Mouse (Mus musculus) embryonic facial prominence, embryonic 14.5 days (tissue): ENCODE data around the gene Gm42669. TPM values are rescaled to one million over a fixed set of nuclear protein-coding genes. Genes with fewer than 3 reads are reported as not detected.

Experiments used
- ATAC-seq: fragments of 200-750 bp; cut with Nextera tagmentation; 2 replicates; pipeline ENCODE4 v1.8.0; 2017; ENCODE audit warnings: low read depth, moderate number of reproducible peaks, moderate TSS enrichment
- DNase-seq: peaks from one replicate; pipeline ENCODE4 v3.0.0-alpha.2; 2015; ENCODE audit warnings: low spot score
- H3K27ac ChIP-seq: fragments of 300-500 bp; sonication (generic); replicated peaks from 2 replicates; pipeline ENCODE4 v1.5.1; 2014; ENCODE audit warnings: low read depth, mild to moderate bottlenecking, low read length, moderate library complexity
- H3K27me3 ChIP-seq: fragments of 300-500 bp; sonication (generic); replicated peaks from 2 replicates; pipeline ENCODE4 v1.6.1; 2014; ENCODE audit warnings: low read length; ENCODE audit not compliant: control insufficient read depth, insufficient read depth
- H3K36me3 ChIP-seq: fragments of 300-500 bp; sonication (generic); 2 replicates; pipeline ENCODE4 v1.6.1; 2014; ENCODE audit warnings: low read length, mixed read lengths; ENCODE audit not compliant: control insufficient read depth, insufficient read depth
- H3K4me1 ChIP-seq: fragments of 300-500 bp; sonication (generic); 2 replicates; pipeline ENCODE4 v1.6.1; 2014; ENCODE audit warnings: antibody characterized with exemption, low read length; ENCODE audit not compliant: control insufficient read depth, insufficient read depth
- H3K4me2 ChIP-seq: fragments of 300-500 bp; sonication (generic); 2 replicates; pipeline ENCODE4 v1.6.1; 2014; ENCODE audit warnings: low read depth, mild to moderate bottlenecking, low read length, moderate library complexity, mixed read lengths
- H3K4me3 ChIP-seq: fragments of 300-500 bp; sonication (generic); 2 replicates; pipeline ENCODE4 v1.5.1; 2014; ENCODE audit warnings: low read depth, mild to moderate bottlenecking, low read length
- H3K9ac ChIP-seq: fragments of 300-500 bp; sonication (generic); 2 replicates; pipeline ENCODE4 v1.6.1; 2014; ENCODE audit warnings: low read depth, mild to moderate bottlenecking, low read length, moderate library complexity, mixed read lengths
- H3K9me3 ChIP-seq: fragments of 300-500 bp; sonication (generic); 2 replicates; pipeline ENCODE4 v1.6.1; 2016; ENCODE audit warnings: low read length; ENCODE audit not compliant: control insufficient read depth
- WGBS: fragments of 180-500 bp; shearing (Covaris S2); extraction: QIAGEN DNeasy Blood & Tissue Kit; methylation state at CpG from one replicate; pipeline ENCODE4 v1.1.7; 2014; 5-methylcytosine and 5-hydroxymethylcytosine counted together
- polyA plus RNA-seq: library from polyadenylated mRNA; unstranded; fragments of >200 nt; fragmentation: Nextera tagmentation; extraction: Ambion mirVana; gene quantifications from 2 replicates; pipeline ENCODE4 v1.2.1, GENCODE M21; 2014

The Gm42669 gene
- polyA plus RNA-seq: 0.28 and 0.32 TPM in 2 replicates

DNA sequence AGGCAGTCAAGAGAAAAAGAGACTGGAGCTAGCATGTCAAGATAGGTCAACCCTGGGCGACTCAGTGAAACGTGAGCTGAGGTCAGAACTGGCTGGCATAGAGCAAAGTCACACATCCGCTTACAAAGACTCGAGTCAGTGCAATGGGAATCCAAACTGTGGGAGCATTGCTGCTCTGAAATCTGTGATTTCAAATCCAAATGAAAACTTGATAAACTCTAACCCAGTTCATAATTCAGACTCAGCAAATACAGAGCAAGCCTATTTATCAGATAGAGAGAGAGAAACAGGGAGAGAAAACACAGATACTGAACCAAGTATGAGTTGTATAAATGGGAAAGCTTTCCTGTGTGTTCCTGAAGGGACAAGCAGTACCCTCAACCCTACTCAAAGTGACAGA lies at the start of gene Gm42669:
TSS of gene Gm42669 (plus strand) at position 301 of the 400 bp plus-strand sequence.
- no peak for DNase-seq
- Histone ChIP-seq H3K9me3 (no peaks in the 10 kb centered on the region), H3K36me3 (no peaks in the 10 kb centered on the region), H3K27me3 (no peaks in the 10 kb centered on the region), H3K27ac (no peak within 1 kb of the TSS), H3K9ac (no peak within 1 kb of the TSS), H3K4me1 (no peaks in the 10 kb centered on the region), H3K4me2 (no peak within 1 kb of the TSS), H3K4me3 (no peak within 1 kb of the TSS)
- ATAC-seq: no peak
- 70% methylated on average over 4 of the region's 4 CpGs for WGBS

DNA sequence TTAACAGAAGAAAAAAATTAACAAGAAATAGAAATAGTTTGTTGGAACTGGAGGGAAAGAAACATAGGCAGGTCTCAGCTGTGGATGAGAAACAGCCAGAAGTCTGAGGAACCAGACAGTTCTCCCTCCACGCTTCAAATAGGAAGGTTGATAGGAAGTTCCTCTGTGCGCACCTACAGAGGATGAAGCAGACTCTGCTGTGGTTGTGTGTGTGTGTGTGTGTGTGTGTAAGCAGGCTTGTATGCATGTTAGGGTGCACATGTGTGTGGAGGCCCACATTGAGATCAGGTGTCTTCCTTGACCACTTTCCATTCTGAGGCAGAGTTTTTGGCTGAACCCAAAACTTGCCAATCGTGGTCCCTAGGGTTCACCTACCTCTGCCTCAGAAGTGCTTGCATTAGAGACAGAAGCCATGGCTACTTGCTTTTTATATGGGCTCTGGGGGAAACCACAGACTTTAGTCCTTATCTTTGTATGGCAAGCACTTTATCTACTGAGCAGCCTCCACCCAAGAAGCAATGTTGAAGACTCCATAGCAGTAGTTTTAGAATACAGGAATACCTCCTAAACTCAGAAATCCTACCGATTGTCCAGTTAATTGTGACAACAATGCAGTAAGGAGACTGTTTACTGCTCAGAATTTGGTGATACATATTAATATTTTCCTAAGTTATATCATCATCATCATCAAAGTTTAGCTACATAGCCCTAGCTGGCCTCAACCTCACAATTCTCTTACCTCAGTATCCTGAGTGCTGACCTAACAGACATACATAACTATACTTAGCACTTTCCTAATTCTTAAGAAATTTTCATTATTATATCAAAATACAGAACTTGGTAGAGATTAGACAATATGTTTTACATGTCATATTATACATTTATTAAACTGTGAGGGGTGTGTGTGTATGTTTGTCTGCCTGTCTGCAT lies 45.0 kb upstream of the Gm42669 start:
- ATAC-seq (no peak), DNase-seq (no peak)
- no peak overlapping the region for H3K27ac ChIP-seq
- WGBS: 91% methylated on average over 4 of the region's 4 CpGs
- H3K4me3 ChIP-seq: no peak overlapping the region
- no peaks in the 10 kb centered on the region for H3K4me1 ChIP-seq
- H3K9ac ChIP-seq: no peak overlapping the region
- H3K27me3 ChIP-seq: no peaks in the 10 kb centered on the region
- no peaks in the 10 kb centered on the region for H3K9me3 ChIP-seq
- no peak overlapping the region for H3K4me2 ChIP-seq
- H3K36me3 ChIP-seq: no peaks in the 10 kb centered on the region

GRCm38 (mm10) chr5:107466501-107466900 lies 40.9 kb upstream of the Gm42669 start:
- 33% methylated on average over 5 of the region's 5 CpGs for WGBS
- peaks cover 10% of the 10 kb centered on the region; the same call in 1 of the 2 replicates for H3K36me3 ChIP-seq

DNA sequence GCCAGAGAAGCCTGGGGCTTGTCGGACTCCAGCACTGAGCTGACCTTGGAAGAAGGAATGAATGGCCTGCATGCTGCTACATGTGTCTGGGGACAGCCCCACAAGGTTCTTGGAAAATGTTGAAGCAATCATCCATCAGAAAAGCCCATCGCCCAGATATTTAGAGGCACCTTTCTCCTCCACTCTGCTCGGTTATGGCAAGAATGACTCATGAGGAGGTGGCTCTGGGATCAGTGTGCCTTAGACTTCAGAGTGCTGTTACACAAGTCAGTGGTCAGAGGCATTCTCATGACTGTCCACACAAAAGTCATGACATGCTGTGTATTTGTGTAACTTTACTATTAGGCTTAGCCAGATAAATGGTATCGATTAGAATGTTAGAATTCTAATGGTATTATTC lies 40.3 kb upstream of the Gm42669 start:
- no peak overlapping the region; the same call in 1 of the 2 replicates for H3K9ac ChIP-seq
- no peak overlapping the region for H3K4me2 ChIP-seq
- H3K27me3 ChIP-seq: no peaks in the 10 kb centered on the region
- no peaks in the 10 kb centered on the region for H3K4me1 ChIP-seq
- no peak for ATAC-seq
- WGBS: 63% methylated on average over 4 of the region's 4 CpGs
- H3K9me3 ChIP-seq: no peaks in the 10 kb centered on the region
- no peak overlapping the region for H3K27ac ChIP-seq
- DNase-seq: no peak
- peaks cover 11% of the 10 kb centered on the region; the same call in 1 of the 2 replicates for H3K36me3 ChIP-seq
- no peak overlapping the region for H3K4me3 ChIP-seq

More at GRCm38 (mm10) chr5:107466501-107466900, 40.9 kb upstream of the Gm42669 start:
- Histone ChIP-seq H3K9me3 (no peaks in the 10 kb centered on the region), H3K4me2 (no peak overlapping the region), H3K27me3 (no peaks in the 10 kb centered on the region), H3K4me1 (no peaks in the 10 kb centered on the region), H3K27ac (no peak overlapping the region), H3K4me3 (no peak overlapping the region), H3K9ac (no peak overlapping the region; the same call in 1 of the 2 replicates)
- ATAC-seq (peak; percentile 77; the same call in 1 of the 2 replicates), DNase-seq (peak; percentile 51)

DNA sequence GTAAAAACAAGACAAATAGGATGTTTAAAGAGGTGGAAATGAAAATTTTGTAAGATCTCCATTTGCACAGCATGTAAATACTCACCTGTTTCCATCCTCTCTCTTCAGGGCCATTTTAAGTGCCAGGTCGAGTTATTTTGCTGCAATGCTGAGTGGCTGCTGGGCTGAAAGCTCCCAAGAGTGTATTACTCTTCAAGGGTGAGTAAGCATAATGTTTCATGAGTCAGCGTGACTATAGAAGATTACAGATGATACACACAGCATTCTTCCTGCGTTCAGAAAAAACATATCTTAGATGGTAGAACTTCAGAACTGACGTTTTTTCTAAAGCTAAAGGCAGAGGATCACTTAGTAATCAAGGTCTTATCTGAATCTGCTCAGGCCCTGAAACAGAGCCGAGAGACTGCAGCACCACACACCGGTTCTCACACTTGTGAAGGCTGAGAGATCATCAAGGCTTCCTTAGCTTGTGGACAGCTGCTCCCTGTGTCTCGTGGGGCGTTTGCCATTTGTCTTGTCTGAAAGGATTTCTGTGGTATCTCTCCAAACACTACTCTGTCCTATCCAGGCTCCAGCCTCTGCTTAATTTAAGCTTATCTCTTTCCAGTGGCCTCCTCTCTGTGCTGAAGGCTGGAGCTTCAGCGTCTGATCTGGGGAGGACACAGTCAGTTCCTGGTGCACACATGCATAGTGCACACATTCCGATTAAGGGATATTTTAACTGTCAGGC lies 36.7 kb upstream of the Gm42669 start:
- 80% methylated on average over 10 of the region's 10 CpGs for WGBS

DNA sequence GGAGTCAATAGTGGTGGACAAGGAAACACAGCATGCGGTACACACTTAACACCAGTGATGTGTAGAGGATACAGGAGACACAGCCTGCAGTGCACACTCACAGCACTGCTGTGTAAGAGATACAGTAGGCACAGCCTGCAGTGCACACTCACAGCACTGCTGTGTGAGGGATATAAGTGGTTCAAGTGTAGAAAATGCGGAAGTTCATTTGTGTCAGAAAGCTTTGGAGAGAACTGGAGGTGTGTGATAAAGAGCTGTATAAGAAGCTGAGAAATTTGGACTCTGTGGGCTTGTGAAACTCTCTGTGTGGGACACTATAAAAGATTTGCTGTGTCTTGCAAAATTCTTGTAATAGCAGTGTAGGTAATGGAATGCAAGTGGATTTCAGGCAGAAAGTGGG lies 27.2 kb upstream of the Gm42669 start:
- Histone ChIP-seq H3K4me3 (no peak overlapping the region), H3K9ac (no peak overlapping the region), H3K27ac (no peak overlapping the region), H3K9me3 (no peaks in the 10 kb centered on the region), H3K4me1 (no peaks in the 10 kb centered on the region), H3K36me3 (no peaks in the 10 kb centered on the region), H3K27me3 (no peaks in the 10 kb centered on the region), H3K4me2 (no peak overlapping the region)
- ATAC-seq (no peak), DNase-seq (no peak)
- WGBS: 92% methylated on average over 2 of the region's 2 CpGs

More for the DNA sequence above, 36.7 kb upstream of the Gm42669 start:
- H3K9me3 ChIP-seq: no peaks in the 10 kb centered on the region
- peaks cover 11% of the 10 kb centered on the region; the same call in 1 of the 2 replicates for H3K36me3 ChIP-seq
- H3K4me1 ChIP-seq: no peaks in the 10 kb centered on the region
- ATAC-seq (no peak), DNase-seq (peak; percentile 28)
- H3K4me3 ChIP-seq: no peak overlapping the region
- no peaks in the 10 kb centered on the region for H3K27me3 ChIP-seq
- no peak overlapping the region for H3K4me2 ChIP-seq
- H3K27ac ChIP-seq: no peak overlapping the region
- H3K9ac ChIP-seq: no peak overlapping the region

GRCm38 (mm10) chr5:107488996-107489395 lies 18.4 kb upstream of the Gm42669 start:
- H3K9me3 ChIP-seq: no peaks in the 10 kb centered on the region
- no peaks in the 10 kb centered on the region for H3K4me1 ChIP-seq
- H3K27ac ChIP-seq: no peak overlapping the region
- H3K4me3 ChIP-seq: no peak overlapping the region
- no peak overlapping the region for H3K9ac ChIP-seq
- H3K27me3 ChIP-seq: no peaks in the 10 kb centered on the region
- ATAC-seq: no peak
- 0 out of 2 replicates have a peak, but pooled peaks cover 6% of the 10 kb centered on the region for H3K36me3 ChIP-seq
- 79% methylated on average over 4 of the region's 4 CpGs for WGBS
- H3K4me2 ChIP-seq: no peak overlapping the region
- DNase-seq: no peak

- WGBS: 77% methylated on average over 9 of the region's 9 CpGs
- peaks cover 9% of the 10 kb centered on the region; the same call in 1 of the 2 replicates for H3K36me3 ChIP-seq
- no peaks in the 10 kb centered on the region for H3K4me1 ChIP-seq
- H3K27ac ChIP-seq: no peak overlapping the region
- DNase-seq: no peak
- ATAC-seq: no peak
- H3K4me2 ChIP-seq: no peak overlapping the region
- no peaks in the 10 kb centered on the region for H3K27me3 ChIP-seq
- peaks cover 3% of the 10 kb centered on the region; the same call in 1 of the 2 replicates for H3K9me3 ChIP-seq
- no peak overlapping the region for H3K4me3 ChIP-seq
- no peak overlapping the region for H3K9ac ChIP-seq
These were observed 16.4 kb upstream of the Gm42669 start for GRCm38 (mm10) chr5:107491036-107491435.
